Mouse (Mus musculus) embryonic facial prominence, embryonic 13.5 days (tissue): ENCODE measurements around the gene Cdk14. TPM values are rescaled to one million over a fixed set of nuclear protein-coding genes. Genes with fewer than 3 reads are reported as not detected.

Experiments used
- ATAC-seq: fragments of 200-750 bp; cut with Nextera tagmentation; 2 replicates; pipeline ENCODE4 v1.8.0; 2017; ENCODE audit warnings: low read depth; ENCODE audit not compliant: insufficient number of reproducible peaks, insufficient read depth, low FRiP score, low TSS enrichment
- H3K27ac ChIP-seq: fragments of 300-500 bp; sonication (generic); 2 replicates; pipeline ENCODE4 v1.5.1; 2015; ENCODE audit warnings: moderate library complexity, mild to moderate bottlenecking, inconsistent platforms
- H3K27me3 ChIP-seq: fragments of 300-500 bp; sonication (generic); 2 replicates; pipeline ENCODE4 v1.6.1; 2015; ENCODE audit warnings: mild to moderate bottlenecking, inconsistent platforms
- H3K36me3 ChIP-seq: fragments of 300-500 bp; sonication (generic); 2 replicates; pipeline ENCODE4 v1.6.1; 2015; ENCODE audit warnings: mild to moderate bottlenecking, inconsistent platforms
- H3K4me1 ChIP-seq: fragments of 300-500 bp; sonication (generic); 2 replicates; pipeline ENCODE4 v1.6.1; 2015; ENCODE audit warnings: inconsistent platforms
- H3K4me2 ChIP-seq: fragments of 300-500 bp; sonication (generic); 2 replicates; pipeline ENCODE4 v1.6.1; 2015; ENCODE audit warnings: moderate library complexity, mild to moderate bottlenecking, inconsistent platforms
- H3K4me3 ChIP-seq: fragments of 300-500 bp; sonication (generic); 2 replicates; pipeline ENCODE4 v1.5.1; 2015; ENCODE audit warnings: mild to moderate bottlenecking, inconsistent platforms
- H3K9ac ChIP-seq: fragments of 300-500 bp; sonication (generic); 2 replicates; pipeline ENCODE4 v1.6.1; 2015; ENCODE audit warnings: mild to moderate bottlenecking, inconsistent platforms
- H3K9me3 ChIP-seq: fragments of 300-500 bp; sonication (generic); 2 replicates; pipeline ENCODE4 v1.6.1; 2016; ENCODE audit warnings: inconsistent platforms
- WGBS: fragments of 180-500 bp; shearing (Covaris S2); methylation state at CpG from one replicate; pipeline ENCODE4 v1.1.7; 2015; ENCODE audit warnings: mixed read lengths; 5-methylcytosine and 5-hydroxymethylcytosine counted together
- polyA plus RNA-seq: library from polyadenylated mRNA; unstranded; fragments of >200 nt; fragmentation: Nextera tagmentation; extraction: Ambion mirVana; gene quantifications from 2 replicates; pipeline ENCODE4 v1.2.1, GENCODE M21; 2015

Gene Cdk14
- polyA plus RNA-seq, 1 experiment from 2014 or later: 24.5 TPM

- no peaks in the 10 kb centered on the region for H3K9me3 ChIP-seq
- 42% methylated on average over 2 of the region's 2 CpGs for WGBS
- H3K4me2 ChIP-seq: no peak overlapping the region
- H3K4me3 ChIP-seq: no peak overlapping the region
- H3K36me3 ChIP-seq: no peaks in the 10 kb centered on the region
- H3K4me1 ChIP-seq: peaks cover 11% of the 10 kb centered on the region
- ATAC-seq: no peak
- H3K27me3 ChIP-seq: no peaks in the 10 kb centered on the region; the same call in 1 of the 2 replicates
- H3K27ac ChIP-seq: no peak overlapping the region
- H3K9ac ChIP-seq: no peak overlapping the region
Observed at GRCm38 (mm10) chr5:4822041-4822440, 598.1 kb downstream of the Cdk14 start.

GRCm38 (mm10) chr5:4821368-4821771, 598.7 kb downstream of the Cdk14 start:
- no peak overlapping the region for H3K4me2 ChIP-seq
- no peak for ATAC-seq
- H3K9me3 ChIP-seq: no peaks in the 10 kb centered on the region
- no peak overlapping the region for H3K4me3 ChIP-seq
- no peak overlapping the region for H3K27ac ChIP-seq
- H3K36me3 ChIP-seq: no peaks in the 10 kb centered on the region
- no peak overlapping the region for H3K9ac ChIP-seq
- peaks cover 11% of the 10 kb centered on the region for H3K4me1 ChIP-seq
- no peaks in the 10 kb centered on the region; the same call in 1 of the 2 replicates for H3K27me3 ChIP-seq
- WGBS: 24% methylated on average over 8 of the region's 8 CpGs

GRCm38 (mm10) chr5:4816981-4817380, 603.1 kb downstream of the Cdk14 start:
- no peak overlapping the region for H3K4me3 ChIP-seq
- peaks cover 14% of the 10 kb centered on the region for H3K4me1 ChIP-seq
- no peaks in the 10 kb centered on the region for H3K36me3 ChIP-seq
- H3K9ac ChIP-seq: no peak overlapping the region
- H3K4me2 ChIP-seq: no peak overlapping the region
- H3K27ac ChIP-seq: no peak overlapping the region
- H3K9me3 ChIP-seq: no peaks in the 10 kb centered on the region
- 77% methylated on average over 5 of the region's 5 CpGs for WGBS
- H3K27me3 ChIP-seq: no peaks in the 10 kb centered on the region
- ATAC-seq: no peak

GRCm38 (mm10) chr5:4814465-4815204, 605.5 kb downstream of the Cdk14 start:
- Histone ChIP-seq H3K27ac (no peak overlapping the region), H3K9me3 (no peaks in the 10 kb centered on the region), H3K27me3 (no peaks in the 10 kb centered on the region), H3K36me3 (no peaks in the 10 kb centered on the region), H3K4me1 (0 out of 2 replicates have a peak, but pooled peaks cover 6% of the 10 kb centered on the region), H3K9ac (no peak overlapping the region), H3K4me3 (no peak overlapping the region), H3K4me2 (no peak overlapping the region)
- WGBS: 87% methylated on average over 7 of the region's 7 CpGs
- ATAC-seq: no peak

- Histone ChIP-seq H3K36me3 (no peaks in the 10 kb centered on the region), H3K27me3 (no peaks in the 10 kb centered on the region), H3K27ac (no peak overlapping the region), H3K4me2 (no peak overlapping the region), H3K9ac (no peak overlapping the region), H3K9me3 (no peaks in the 10 kb centered on the region), H3K4me3 (no peak overlapping the region), H3K4me1 (0 out of 2 replicates have a peak, but pooled peaks cover 6% of the 10 kb centered on the region)
- no peak for ATAC-seq
- whole genome bisulfite sequencing: 93% methylated on average over 7 of the region's 7 CpGs
Observed at GRCm38 (mm10) chr5:4813357-4813756, 606.8 kb downstream of the Cdk14 start.

- 38% methylated on average over 13 of the region's 13 CpGs for WGBS
- H3K4me1 ChIP-seq: 0 out of 2 replicates have a peak, but pooled peaks cover 6% of the 10 kb centered on the region
- H3K9ac ChIP-seq: no peak overlapping the region
- H3K27me3 ChIP-seq: no peaks in the 10 kb centered on the region
- H3K4me2 ChIP-seq: no peak overlapping the region
- no peak overlapping the region for H3K27ac ChIP-seq
- H3K9me3 ChIP-seq: no peaks in the 10 kb centered on the region
- H3K36me3 ChIP-seq: no peaks in the 10 kb centered on the region
- ATAC-seq: no peak
- no peak overlapping the region for H3K4me3 ChIP-seq
Observed at GRCm38 (mm10) chr5:4812036-4812729, 607.9 kb downstream of the Cdk14 start.

GRCm38 (mm10) chr5:4805228-4805627, 614.9 kb downstream of the Cdk14 start:
- H3K36me3 ChIP-seq: peaks cover 3% of the 10 kb centered on the region; the same call in 1 of the 2 replicates
- peaks cover 16% of the 10 kb centered on the region for H3K4me1 ChIP-seq
- H3K27me3 ChIP-seq: no peaks in the 10 kb centered on the region
- no peak overlapping the region for H3K9ac ChIP-seq
- no peak overlapping the region for H3K4me2 ChIP-seq
- H3K4me3 ChIP-seq: no peak overlapping the region
- 35% methylated on average over 4 of the region's 4 CpGs for WGBS
- H3K9me3 ChIP-seq: no peaks in the 10 kb centered on the region
- H3K27ac ChIP-seq: no peak overlapping the region
- no peak for ATAC-seq

GRCm38 (mm10) chr5:4803708-4804107, 616.4 kb downstream of the Cdk14 start:
- no peaks in the 10 kb centered on the region for H3K9me3 ChIP-seq
- no peaks in the 10 kb centered on the region for H3K27me3 ChIP-seq
- ATAC-seq: no peak
- 68% methylated on average over 5 of the region's 5 CpGs for WGBS
- no peak overlapping the region for H3K27ac ChIP-seq
- H3K4me2 ChIP-seq: no peak overlapping the region
- H3K4me1 ChIP-seq: peaks cover 16% of the 10 kb centered on the region
- H3K9ac ChIP-seq: no peak overlapping the region
- H3K36me3 ChIP-seq: peaks cover 3% of the 10 kb centered on the region; the same call in 1 of the 2 replicates
- H3K4me3 ChIP-seq: no peak overlapping the region

- Histone ChIP-seq H3K36me3 (peaks cover 3% of the 10 kb centered on the region; the same call in 1 of the 2 replicates), H3K4me2 (no peak overlapping the region), H3K4me1 (peaks cover 16% of the 10 kb centered on the region), H3K27ac (no peak overlapping the region), H3K4me3 (no peak overlapping the region), H3K9me3 (no peaks in the 10 kb centered on the region), H3K27me3 (no peaks in the 10 kb centered on the region), H3K9ac (no peak overlapping the region)
- ATAC-seq: no peak
Observed at GRCm38 (mm10) chr5:4801971-4802370, 618.1 kb downstream of the Cdk14 start.

- peaks cover 3% of the 10 kb centered on the region; the same call in 1 of the 2 replicates for H3K36me3 ChIP-seq
- no peaks in the 10 kb centered on the region for H3K27me3 ChIP-seq
- 62% methylated on average over 8 of the region's 8 CpGs for WGBS
- no peak overlapping the region for H3K9ac ChIP-seq
- no peak overlapping the region for H3K4me2 ChIP-seq
- ATAC-seq: no peak
- H3K4me3 ChIP-seq: no peak overlapping the region
- no peaks in the 10 kb centered on the region for H3K9me3 ChIP-seq
- H3K4me1 ChIP-seq: peaks cover 16% of the 10 kb centered on the region
- no peak overlapping the region for H3K27ac ChIP-seq
Observed at GRCm38 (mm10) chr5:4801096-4801850, 618.8 kb downstream of the Cdk14 start.

GRCm38 (mm10) chr5:4791219-4791618, 628.9 kb downstream of the Cdk14 start:
- H3K4me1 ChIP-seq: peaks cover 6% of the 10 kb centered on the region; the same call in 1 of the 2 replicates
- no peak overlapping the region for H3K4me3 ChIP-seq
- no peak overlapping the region for H3K27ac ChIP-seq
- no peak overlapping the region for H3K4me2 ChIP-seq
- no peaks in the 10 kb centered on the region for H3K9me3 ChIP-seq
- H3K36me3 ChIP-seq: no peaks in the 10 kb centered on the region
- no peaks in the 10 kb centered on the region for H3K27me3 ChIP-seq
- H3K9ac ChIP-seq: no peak overlapping the region
- WGBS: 52% methylated on average over 3 of the region's 3 CpGs
- ATAC-seq: no peak
